Mouse (Mus musculus): Measurements from ENCODE around the gene Kcnk10. TPM values are rescaled to one million over a fixed set of nuclear protein-coding genes. Genes with fewer than 3 reads are reported as not detected.
A peak's percentile ranks its signal among the peaks of the same experiment; 100 is the strongest.
"Not testable (repeated sequence)": the region's sequence is repeated elsewhere in the genome, so short reads cannot be mapped to it uniquely, and the experiment has no call there.

Kcnk10 gene
- polyA plus RNA-seq (2015; fragmentation: Nextera tagmentation; extraction: Ambion mirVana): 0.74 and 1.3 TPM in 2 replicates

DNA sequence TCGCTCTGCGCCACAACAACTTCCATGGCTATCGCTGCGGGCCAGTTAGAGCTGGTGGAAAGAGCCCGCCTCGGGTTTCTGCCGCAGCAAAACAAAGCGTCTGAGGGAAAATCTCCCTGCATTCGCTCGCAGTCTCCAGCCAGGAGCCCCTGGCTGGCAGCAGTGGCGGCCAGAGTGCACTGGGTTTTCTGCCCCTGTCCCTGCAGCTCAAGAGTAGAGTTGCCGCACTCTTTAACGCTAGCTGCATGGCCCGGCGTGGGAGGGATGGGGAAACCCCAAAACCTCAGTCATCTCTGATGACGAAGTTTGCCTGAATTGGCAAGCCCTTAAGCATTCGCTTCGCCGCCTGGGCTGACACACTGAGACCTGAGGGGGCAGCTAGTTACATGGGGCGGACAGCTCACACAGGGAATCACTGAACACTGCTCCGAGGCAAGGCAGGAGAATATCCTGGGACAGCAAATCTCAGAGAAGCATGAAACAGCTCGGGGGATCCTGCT, at the start of gene Kcnk10:
Kcnk10 (minus strand) TSS at position 450 of the 500 bp plus-strand sequence.
- H3K4me3 ChIP-seq (ENCODE audit: low read depth, low read length): no peak within 1 kb of the TSS
- H3K4me2 ChIP-seq (replicated peaks; ENCODE audit: low read depth): no peak within 1 kb of the TSS
- H3K4me1 ChIP-seq (replicated peaks; ENCODE audit: control insufficient read depth, insufficient read depth, low read length): no peaks in the 10 kb centered on the region
- no peak within 1 kb of the TSS for H3K27ac ChIP-seq (ENCODE audit: low read depth, low read length)
- no peaks in the 10 kb centered on the region for H3K36me3 ChIP-seq (ENCODE audit: control insufficient read depth, insufficient read depth)
- H3K9me3 ChIP-seq (ENCODE audit: control insufficient read depth): no peaks in the 10 kb centered on the region
- no peak within 1 kb of the TSS for H3K9ac ChIP-seq (ENCODE audit: low read depth, low read length)
- no peak for ATAC-seq
- no peak for TF ChIP-seq CTCF (IDR thresholded peaks at IDR 0.05; ENCODE audit: low read depth)
- peaks cover 49% of the 10 kb centered on the region for H3K27me3 ChIP-seq (replicated peaks; ENCODE audit: control insufficient read depth, insufficient read depth, low read length)
- 4% methylated on average over 22 of the region's 22 CpGs for WGBS

DNA sequence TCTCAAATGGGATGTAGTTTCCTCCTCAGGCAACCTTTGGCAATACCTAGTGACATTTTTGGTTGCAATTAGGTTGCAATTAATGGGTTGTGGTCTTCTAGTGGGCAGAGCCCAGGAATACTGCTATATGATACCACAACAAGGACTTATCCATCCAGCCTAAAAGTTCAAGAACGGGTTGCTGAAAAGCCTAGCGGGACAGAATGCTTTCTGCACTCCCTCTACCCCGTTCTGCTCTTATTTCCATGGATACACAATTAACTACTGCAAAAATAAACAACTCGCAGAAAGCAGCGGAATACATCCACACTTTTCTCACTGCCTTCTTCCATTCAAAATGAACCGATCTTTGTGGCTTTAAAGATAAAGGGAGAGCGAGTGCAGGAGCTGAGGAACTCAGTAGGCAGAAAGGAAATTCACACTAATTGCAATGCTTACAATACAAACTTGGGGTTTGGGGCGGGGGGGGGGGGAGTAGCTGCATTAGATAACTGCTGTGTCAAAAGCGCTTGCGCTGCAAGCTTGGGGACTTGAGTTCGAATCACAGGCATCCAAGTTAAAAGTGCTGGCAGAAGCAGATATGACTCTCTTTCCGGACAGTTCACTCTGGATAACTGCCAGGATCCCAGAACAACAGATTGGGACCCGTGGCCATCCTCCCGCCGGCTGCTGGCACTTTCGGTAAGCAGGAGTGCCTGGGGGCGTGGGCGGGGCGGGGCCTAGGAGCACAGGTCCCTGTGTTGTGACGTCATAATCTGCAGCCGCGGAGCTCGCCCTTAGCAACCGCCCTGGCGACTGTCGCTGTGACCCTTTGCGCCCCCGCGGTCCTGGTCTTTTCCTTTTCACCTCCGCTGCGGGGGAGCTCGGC, 49.5 kb upstream of the Kcnk10 start, which contains the start of gene Spata7:
Spata7 (plus strand) TSS at position 766 of the 868 bp plus-strand sequence.
- H3K4me1 ChIP-seq (replicated peaks; ENCODE audit: control insufficient read depth, insufficient read depth, low read length): no peaks in the 10 kb centered on the region
- no peaks in the 10 kb centered on the region for H3K27me3 ChIP-seq (replicated peaks; ENCODE audit: control insufficient read depth, insufficient read depth, low read length)
- peak within 1 kb of the TSS; percentile 52 for H3K9ac ChIP-seq (ENCODE audit: low read depth, low read length)
- no peak within 1 kb of the TSS for H3K27ac ChIP-seq (ENCODE audit: low read depth, low read length)
- WGBS: 3% methylated on average over 32 of the region's 32 CpGs
- H3K36me3 ChIP-seq (ENCODE audit: control insufficient read depth, insufficient read depth): no peaks in the 10 kb centered on the region
- H3K4me3 ChIP-seq (ENCODE audit: low read depth, low read length): peak within 1 kb of the TSS; percentile 89
- H3K9me3 ChIP-seq (ENCODE audit: control insufficient read depth): no peaks in the 10 kb centered on the region
- ATAC-seq: peak; percentile 91
- peak within 1 kb of the TSS; percentile 74 for H3K4me2 ChIP-seq (replicated peaks; ENCODE audit: low read depth)
- no peak for TF ChIP-seq CTCF (IDR thresholded peaks at IDR 0.05; ENCODE audit: low read depth)

DNA sequence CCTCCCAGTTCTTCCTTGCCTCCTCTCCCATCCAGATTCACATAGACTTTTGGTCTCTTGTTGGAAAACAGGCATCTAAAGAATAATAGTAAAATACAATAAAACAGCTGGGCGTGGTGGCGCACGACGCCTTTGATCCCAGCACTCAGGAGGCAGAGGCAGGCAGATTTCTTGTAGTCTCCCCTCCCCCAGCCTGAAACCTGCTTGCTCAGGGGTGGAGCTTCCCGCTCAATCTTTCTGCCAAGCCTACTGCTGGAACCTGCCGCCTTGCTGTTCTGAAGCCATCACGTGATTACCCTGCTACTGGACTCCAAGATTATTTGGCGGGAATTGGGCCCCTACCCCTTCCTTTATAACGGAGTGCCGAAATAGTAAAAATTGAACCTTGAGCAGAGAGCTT, 45.2 kb upstream of the Kcnk10 start:
- not testable (repeated sequence) for ATAC-seq; H3K4me1 ChIP-seq (replicated peaks; ENCODE audit: control insufficient read depth, insufficient read depth, low read length); H3K27me3 ChIP-seq (replicated peaks; ENCODE audit: control insufficient read depth, insufficient read depth, low read length); H3K9ac ChIP-seq (ENCODE audit: low read depth, low read length); H3K9me3 ChIP-seq (ENCODE audit: control insufficient read depth); H3K36me3 ChIP-seq (ENCODE audit: control insufficient read depth, insufficient read depth); H3K27ac ChIP-seq (ENCODE audit: low read depth, low read length); H3K4me2 ChIP-seq (replicated peaks; ENCODE audit: low read depth); H3K4me3 ChIP-seq (ENCODE audit: low read depth, low read length)
- WGBS: 85% methylated on average over 10 of the region's 10 CpGs

- H3K4me2 ChIP-seq (replicated peaks; ENCODE audit: low read depth); H3K4me1 ChIP-seq (replicated peaks; ENCODE audit: control insufficient read depth, insufficient read depth, low read length); H3K36me3 ChIP-seq (ENCODE audit: control insufficient read depth, insufficient read depth); ATAC-seq; H3K27ac ChIP-seq (ENCODE audit: low read depth, low read length); H3K9me3 ChIP-seq (ENCODE audit: control insufficient read depth); H3K4me3 ChIP-seq (ENCODE audit: low read depth, low read length); H3K9ac ChIP-seq (ENCODE audit: low read depth, low read length); H3K27me3 ChIP-seq (replicated peaks; ENCODE audit: control insufficient read depth, insufficient read depth, low read length): not testable (repeated sequence)
- 33% methylated on average over 6 of the region's 6 CpGs for WGBS
- TF ChIP-seq CTCF (IDR thresholded peaks at IDR 0.05; ENCODE audit: low read depth): peak; percentile 35
Observed at GRCm38 (mm10) chr12:98620922-98621321, 42.8 kb upstream of the Kcnk10 start.

DNA sequence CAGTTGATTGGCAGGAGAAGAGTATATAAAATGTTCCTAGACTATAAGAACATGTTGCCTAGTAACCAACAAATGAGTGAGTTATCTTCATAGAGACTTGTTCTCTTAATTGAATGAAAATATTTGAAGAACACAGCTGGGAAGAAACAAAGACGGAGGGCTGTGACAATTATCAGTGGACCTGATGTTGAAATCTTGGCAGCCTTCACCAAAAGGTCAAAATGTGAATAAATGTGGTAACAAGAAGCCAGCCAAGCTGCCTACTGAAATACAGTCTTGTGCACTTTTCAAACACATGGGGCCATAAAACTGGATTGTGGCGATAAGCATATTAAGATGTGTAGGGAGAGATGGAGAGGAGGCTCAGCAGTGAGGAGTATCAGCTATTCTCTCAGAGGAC, 41.4 kb upstream of the Kcnk10 start:
- H3K27me3 ChIP-seq (replicated peaks; ENCODE audit: control insufficient read depth, insufficient read depth, low read length): no peaks in the 10 kb centered on the region
- no peaks in the 10 kb centered on the region for H3K36me3 ChIP-seq (ENCODE audit: control insufficient read depth, insufficient read depth)
- H3K9ac ChIP-seq (ENCODE audit: low read depth, low read length): no peak overlapping the region
- TF ChIP-seq CTCF (IDR thresholded peaks at IDR 0.05; ENCODE audit: low read depth): no peak
- no peak overlapping the region for H3K27ac ChIP-seq (ENCODE audit: low read depth, low read length)
- no peaks in the 10 kb centered on the region for H3K4me1 ChIP-seq (replicated peaks; ENCODE audit: control insufficient read depth, insufficient read depth, low read length)
- H3K4me3 ChIP-seq (ENCODE audit: low read depth, low read length): no peak overlapping the region
- no peaks in the 10 kb centered on the region for H3K9me3 ChIP-seq (ENCODE audit: control insufficient read depth)
- no peak overlapping the region for H3K4me2 ChIP-seq (replicated peaks; ENCODE audit: low read depth)
- WGBS: 31% methylated on average over 2 of the region's 2 CpGs
- ATAC-seq: no peak

DNA sequence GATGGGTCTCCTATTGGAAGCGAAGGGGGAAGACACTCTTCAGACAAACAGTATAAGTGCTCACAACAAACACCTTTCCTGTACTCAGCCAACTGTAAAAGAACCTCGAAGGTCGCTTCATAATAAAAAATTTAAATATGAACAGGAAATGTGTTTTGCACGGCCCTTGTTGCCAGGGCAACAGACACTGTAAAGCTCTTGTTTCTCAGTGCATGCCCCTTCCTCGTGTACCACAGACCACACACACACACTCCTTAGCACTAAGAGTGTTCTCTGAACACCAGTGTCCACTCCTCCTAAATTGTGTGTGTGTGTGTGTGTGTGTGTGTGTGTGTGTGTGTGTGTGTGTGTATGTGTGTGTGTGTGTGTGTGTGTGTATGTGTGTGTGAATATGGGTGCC, 37.6 kb upstream of the Kcnk10 start:
- H3K9me3 ChIP-seq (ENCODE audit: control insufficient read depth): no peaks in the 10 kb centered on the region
- WGBS: 42% methylated on average over 5 of the region's 5 CpGs
- H3K4me1 ChIP-seq (replicated peaks; ENCODE audit: control insufficient read depth, insufficient read depth, low read length): no peaks in the 10 kb centered on the region
- no peak overlapping the region for H3K27ac ChIP-seq (ENCODE audit: low read depth, low read length)
- ATAC-seq: no peak
- no peak overlapping the region for H3K4me3 ChIP-seq (ENCODE audit: low read depth, low read length)
- TF ChIP-seq CTCF (IDR thresholded peaks at IDR 0.05; ENCODE audit: low read depth): no peak
- H3K27me3 ChIP-seq (replicated peaks; ENCODE audit: control insufficient read depth, insufficient read depth, low read length): no peaks in the 10 kb centered on the region
- no peak overlapping the region for H3K4me2 ChIP-seq (replicated peaks; ENCODE audit: low read depth)
- no peak overlapping the region for H3K9ac ChIP-seq (ENCODE audit: low read depth, low read length)
- no peaks in the 10 kb centered on the region for H3K36me3 ChIP-seq (ENCODE audit: control insufficient read depth, insufficient read depth)
